Mouse (Mus musculus) hindbrain, embryonic 13.5 days (tissue): Measurements from ENCODE around the gene Tal1. TPM values are rescaled to one million over a fixed set of nuclear protein-coding genes. Genes with fewer than 3 reads are reported as not detected.

Source experiments
- ATAC-seq: fragments of 200-750 bp; cut with Nextera tagmentation; 2 replicates; pipeline ENCODE4 v1.8.0; 2017; ENCODE audit warnings: moderate TSS enrichment; ENCODE audit not compliant: low FRiP score
- H3K27ac ChIP-seq: fragments of 300-500 bp; sonication (generic); 2 replicates; pipeline ENCODE4 v1.5.1; 2015; ENCODE audit warnings: inconsistent platforms, mild to moderate bottlenecking, moderate library complexity
- H3K27me3 ChIP-seq: fragments of 300-500 bp; sonication (generic); 2 replicates; pipeline ENCODE4 v1.6.1; 2015; ENCODE audit warnings: mild to moderate bottlenecking, inconsistent platforms
- H3K36me3 ChIP-seq: fragments of 300-500 bp; sonication (generic); 2 replicates; pipeline ENCODE4 v1.6.1; 2015; ENCODE audit warnings: mild to moderate bottlenecking, inconsistent platforms
- H3K4me1 ChIP-seq: fragments of 300-500 bp; sonication (generic); replicated peaks from 2 replicates; pipeline ENCODE4 v1.6.1; 2015; ENCODE audit warnings: inconsistent platforms
- H3K4me2 ChIP-seq: fragments of 300-500 bp; sonication (generic); 2 replicates; pipeline ENCODE4 v1.6.1; 2015; ENCODE audit warnings: inconsistent platforms, mild to moderate bottlenecking, moderate library complexity
- H3K4me3 ChIP-seq: fragments of 300-500 bp; sonication (generic); 2 replicates; pipeline ENCODE4 v1.5.1; 2015; ENCODE audit warnings: mild to moderate bottlenecking, inconsistent platforms
- H3K9ac ChIP-seq: fragments of 300-500 bp; sonication (generic); 2 replicates; pipeline ENCODE4 v1.6.1; 2015; ENCODE audit warnings: mild to moderate bottlenecking, inconsistent platforms
- H3K9me3 ChIP-seq: fragments of 300-500 bp; sonication (generic); 2 replicates; pipeline ENCODE4 v1.6.1; 2016; ENCODE audit warnings: inconsistent platforms
- WGBS: fragments of 180-500 bp; shearing (Covaris S2); methylation state at CpG from one replicate; pipeline ENCODE4 v1.1.7; 2015; 5-methylcytosine and 5-hydroxymethylcytosine counted together
- polyA plus RNA-seq: library from polyadenylated mRNA; unstranded; fragments of >200 nt; fragmentation: Nextera tagmentation; extraction: Ambion mirVana; gene quantifications from 2 replicates; pipeline ENCODE4 v1.2.1, GENCODE M21; 2015

Gene Tal1
- polyA plus RNA-seq, 1 experiment from 2014 or later: 3.8 TPM

- H3K9ac ChIP-seq: peak overlapping the region; percentile 65
- H3K36me3 ChIP-seq: no peaks in the 10 kb centered on the region
- H3K4me1 ChIP-seq: peaks cover 18% of the 10 kb centered on the region
- peak overlapping the region; percentile 33 for H3K4me3 ChIP-seq
- H3K27me3 ChIP-seq: peaks cover 98% of the 10 kb centered on the region
- H3K27ac ChIP-seq: peak overlapping the region; percentile 81
- H3K9me3 ChIP-seq: no peaks in the 10 kb centered on the region
- peak; percentile 68 for ATAC-seq
- peak overlapping the region; percentile 48 for H3K4me2 ChIP-seq
- under 1% methylated on average over 48 of the region's 48 CpGs for WGBS
Observed at GRCm38 (mm10) chr4:115056921-115057673, 871 bp downstream of the Tal1 start.

- peak overlapping the region; percentile 33 for H3K4me3 ChIP-seq
- no peaks in the 10 kb centered on the region for H3K9me3 ChIP-seq
- peaks cover 18% of the 10 kb centered on the region for H3K4me1 ChIP-seq
- H3K36me3 ChIP-seq: no peaks in the 10 kb centered on the region
- ATAC-seq: no peak
- H3K4me2 ChIP-seq: peak overlapping the region; percentile 23
- 2% methylated on average over 33 of the region's 33 CpGs for WGBS
- peak overlapping the region; percentile 81 for H3K27ac ChIP-seq
- H3K9ac ChIP-seq: peak overlapping the region; percentile 65
- H3K27me3 ChIP-seq: peaks cover 98% of the 10 kb centered on the region
Observed at GRCm38 (mm10) chr4:115057674-115058316, 1.6 kb downstream of the Tal1 start.

GRCm38 (mm10) chr4:115058317-115058761, 2.1 kb downstream of the Tal1 start:
- H3K9me3 ChIP-seq: no peaks in the 10 kb centered on the region
- WGBS: 1% methylated on average over 20 of the region's 20 CpGs
- peak overlapping the region; percentile 33 for H3K4me3 ChIP-seq
- H3K27me3 ChIP-seq: peaks cover 98% of the 10 kb centered on the region
- H3K9ac ChIP-seq: peak overlapping the region; percentile 65
- H3K4me2 ChIP-seq: peak overlapping the region; percentile 33
- peaks cover 22% of the 10 kb centered on the region for H3K4me1 ChIP-seq
- peak overlapping the region; percentile 81 for H3K27ac ChIP-seq
- no peak for ATAC-seq
- H3K36me3 ChIP-seq: no peaks in the 10 kb centered on the region

- Histone ChIP-seq H3K27me3 (peaks cover 99% of the 10 kb centered on the region), H3K27ac (peak overlapping the region; percentile 81), H3K9me3 (no peaks in the 10 kb centered on the region), H3K4me1 (peaks cover 29% of the 10 kb centered on the region), H3K36me3 (no peaks in the 10 kb centered on the region), H3K4me3 (peak overlapping the region; percentile 33), H3K9ac (peak overlapping the region; percentile 65; the same call in 1 of the 2 replicates), H3K4me2 (peak overlapping the region; percentile 33)
- 1% methylated on average over 23 of the region's 23 CpGs for WGBS
- ATAC-seq: no peak
Observed at GRCm38 (mm10) chr4:115058871-115059590, 2.8 kb downstream of the Tal1 start.

DNA sequence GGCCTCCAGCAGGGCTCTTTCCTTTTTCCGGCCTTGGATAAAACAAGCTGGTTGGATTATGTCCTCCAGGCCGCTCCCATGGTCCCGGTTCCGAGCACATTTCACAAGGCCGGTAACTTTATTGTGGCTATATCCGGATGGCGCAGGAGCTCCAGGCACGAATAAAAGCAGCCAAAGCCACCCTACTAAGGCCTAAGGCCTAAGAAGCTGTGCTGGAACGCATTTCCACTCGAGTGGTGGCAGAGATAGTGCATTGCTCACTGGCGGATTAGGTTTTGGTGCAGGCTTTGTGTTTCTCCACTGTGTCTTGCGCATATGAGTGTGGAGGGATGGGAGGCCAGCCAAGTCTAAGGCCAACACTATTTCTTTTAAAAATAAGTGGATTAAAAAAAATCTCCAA, 3.6 kb downstream of the Tal1 start:
- H3K4me3 ChIP-seq: peak overlapping the region; percentile 33
- H3K27ac ChIP-seq: peak overlapping the region; percentile 81
- peak overlapping the region; percentile 46 for H3K9ac ChIP-seq
- 5% methylated on average over 12 of the region's 12 CpGs for WGBS
- ATAC-seq: no peak
- H3K4me1 ChIP-seq: peaks cover 32% of the 10 kb centered on the region
- peaks cover 99% of the 10 kb centered on the region for H3K27me3 ChIP-seq
- H3K4me2 ChIP-seq: peak overlapping the region; percentile 33
- no peaks in the 10 kb centered on the region for H3K36me3 ChIP-seq
- H3K9me3 ChIP-seq: no peaks in the 10 kb centered on the region

GRCm38 (mm10) chr4:115060753-115061152, 4.5 kb downstream of the Tal1 start:
- H3K4me2 ChIP-seq: peak overlapping the region; percentile 33
- peaks cover 32% of the 10 kb centered on the region for H3K4me1 ChIP-seq
- peak overlapping the region; percentile 33 for H3K4me3 ChIP-seq
- H3K9me3 ChIP-seq: no peaks in the 10 kb centered on the region
- WGBS: 14% methylated on average over 3 of the region's 3 CpGs
- no peaks in the 10 kb centered on the region for H3K36me3 ChIP-seq
- peaks cover 99% of the 10 kb centered on the region for H3K27me3 ChIP-seq
- H3K9ac ChIP-seq: no peak overlapping the region
- ATAC-seq: no peak
- peak overlapping the region; percentile 81; the same call in 1 of the 2 replicates for H3K27ac ChIP-seq

DNA sequence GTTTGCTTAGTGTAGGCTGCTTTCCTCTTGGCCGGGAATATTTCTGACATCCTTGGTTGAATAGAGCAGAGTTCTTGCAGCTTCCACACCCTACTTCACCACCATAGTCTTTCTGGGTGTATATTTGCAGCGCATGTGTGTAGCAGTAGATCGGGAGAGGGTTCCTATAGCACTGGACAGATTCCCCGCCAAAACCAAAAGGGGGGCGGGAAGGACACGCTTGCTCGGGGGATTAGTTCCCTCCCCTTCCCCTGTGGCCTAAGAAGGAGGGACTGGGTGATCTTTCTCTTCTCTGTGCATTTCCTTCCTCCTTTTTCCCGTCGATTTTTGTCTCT, 6.3 kb downstream of the Tal1 start:
- ATAC-seq: no peak
- peaks cover 95% of the 10 kb centered on the region for H3K27me3 ChIP-seq
- no peak overlapping the region for H3K27ac ChIP-seq
- H3K9me3 ChIP-seq: no peaks in the 10 kb centered on the region
- peaks cover 24% of the 10 kb centered on the region for H3K4me1 ChIP-seq
- peak overlapping the region; percentile 90 for H3K4me2 ChIP-seq
- peak overlapping the region; percentile 71 for H3K9ac ChIP-seq
- H3K4me3 ChIP-seq: peak overlapping the region; percentile 50
- WGBS: 3% methylated on average over 9 of the region's 9 CpGs
- no peaks in the 10 kb centered on the region for H3K36me3 ChIP-seq

- WGBS: under 1% methylated on average over 53 of the region's 58 CpGs
- Histone ChIP-seq H3K27me3 (peaks cover 95% of the 10 kb centered on the region), H3K9ac (peak overlapping the region; percentile 71), H3K4me3 (peak overlapping the region; percentile 50), H3K4me2 (peak overlapping the region; percentile 90), H3K36me3 (no peaks in the 10 kb centered on the region), H3K9me3 (no peaks in the 10 kb centered on the region), H3K27ac (peak overlapping the region; percentile 52), H3K4me1 (peaks cover 22% of the 10 kb centered on the region)
- ATAC-seq: peak; percentile 83
Observed at GRCm38 (mm10) chr4:115062875-115063517, 6.8 kb downstream of the Tal1 start.

- ATAC-seq: peak; percentile 1; the same call in 1 of the 2 replicates
- Histone ChIP-seq H3K27me3 (peaks cover 95% of the 10 kb centered on the region), H3K4me1 (peaks cover 22% of the 10 kb centered on the region), H3K9ac (peak overlapping the region; percentile 71), H3K36me3 (no peaks in the 10 kb centered on the region), H3K27ac (peak overlapping the region; percentile 23; the same call in 1 of the 2 replicates), H3K9me3 (no peaks in the 10 kb centered on the region), H3K4me3 (peak overlapping the region; percentile 50), H3K4me2 (peak overlapping the region; percentile 90)
- under 1% methylated on average over 31 of the region's 31 CpGs for WGBS
Observed at GRCm38 (mm10) chr4:115063518-115064239, 7.5 kb downstream of the Tal1 start.

DNA sequence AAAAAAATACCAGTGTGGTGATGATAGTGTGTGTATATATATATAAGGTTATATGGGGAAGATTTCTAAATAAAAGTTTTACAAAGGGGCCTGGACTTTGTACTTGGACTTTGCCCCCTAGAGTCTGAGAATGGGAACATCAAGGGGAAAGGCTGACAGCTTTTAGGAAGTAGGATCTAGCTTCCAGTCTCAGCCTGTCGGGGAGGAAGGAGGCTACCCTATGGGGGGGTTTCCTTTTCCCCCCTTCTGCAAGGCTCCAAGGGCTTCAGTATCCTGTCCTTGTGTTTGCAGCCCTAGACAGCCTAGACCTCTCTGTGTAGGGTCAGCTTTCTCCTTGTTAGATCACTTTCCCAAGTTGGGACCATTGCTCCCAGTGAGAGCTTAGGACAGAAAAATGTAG, 15.4 kb downstream of the Tal1 start:
- 40% methylated on average over 1 of the region's 1 CpGs for WGBS
- no peak for ATAC-seq
- Histone ChIP-seq H3K27me3 (peaks cover 49% of the 10 kb centered on the region), H3K36me3 (no peaks in the 10 kb centered on the region), H3K27ac (no peak overlapping the region), H3K4me1 (no peaks in the 10 kb centered on the region), H3K4me2 (no peak overlapping the region), H3K9me3 (no peaks in the 10 kb centered on the region), H3K4me3 (no peak overlapping the region), H3K9ac (no peak overlapping the region)

DNA sequence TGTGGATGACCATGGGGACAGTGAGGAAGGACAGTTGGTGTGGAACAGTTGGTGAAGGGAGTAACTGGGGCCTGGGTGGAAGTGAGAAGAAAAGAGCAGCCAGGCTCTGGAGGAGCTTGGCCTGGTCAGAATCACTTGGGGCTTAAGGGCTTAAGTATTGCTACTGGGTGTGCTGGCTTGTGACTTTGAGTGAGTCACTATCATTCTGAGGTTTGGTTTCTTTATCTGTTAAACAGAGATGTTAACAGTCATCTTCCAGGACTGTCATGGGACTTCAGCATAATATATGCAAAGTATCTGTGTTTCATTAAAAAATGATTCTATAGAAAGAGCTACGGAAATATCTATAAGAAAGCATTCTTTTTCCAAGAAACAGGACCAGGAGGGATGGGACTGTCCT, 18.6 kb downstream of the Tal1 start:
- no peak for ATAC-seq
- H3K36me3 ChIP-seq: no peaks in the 10 kb centered on the region
- H3K4me3 ChIP-seq: no peak overlapping the region
- no peaks in the 10 kb centered on the region for H3K9me3 ChIP-seq
- no peak overlapping the region for H3K9ac ChIP-seq
- H3K4me2 ChIP-seq: no peak overlapping the region
- peaks cover 16% of the 10 kb centered on the region for H3K4me1 ChIP-seq
- 93% methylated on average over 1 of the region's 1 CpGs for WGBS
- H3K27me3 ChIP-seq: peaks cover 32% of the 10 kb centered on the region
- no peak overlapping the region for H3K27ac ChIP-seq
